Mouse (Mus musculus) stomach, postnatal 0 days (tissue): ENCODE results near the gene Tmem104. TPM values are rescaled to one million over a fixed set of nuclear protein-coding genes. Genes with fewer than 3 reads are reported as not detected.
A peak's percentile ranks its signal among the peaks of the same experiment; 100 is the strongest.

ENCODE experiments used
- ATAC-seq: fragments of 200-750 bp; cut with Nextera tagmentation; 2 replicates; pipeline ENCODE4 v1.8.0; 2017; ENCODE audit not compliant: low FRiP score, low TSS enrichment
- DNase-seq: peaks from one replicate; pipeline ENCODE4 v3.0.0-alpha.2; 2016; ENCODE audit warnings: low spot score
- H3K27ac ChIP-seq: fragments of 300-500 bp; sonication (generic); replicated peaks from 2 replicates; pipeline ENCODE4 v1.5.1; 2014; ENCODE audit warnings: mild to moderate bottlenecking, control low read depth
- H3K27me3 ChIP-seq: fragments of 300-500 bp; sonication (generic); 2 replicates; pipeline ENCODE4 v1.6.1; 2014; ENCODE audit warnings: low read length; ENCODE audit not compliant: control insufficient read depth, insufficient read depth
- H3K36me3 ChIP-seq: fragments of 300-500 bp; sonication (generic); 2 replicates; pipeline ENCODE4 v1.6.1; 2014; ENCODE audit warnings: low read length, mixed read lengths; ENCODE audit not compliant: control insufficient read depth, insufficient read depth
- H3K4me1 ChIP-seq: fragments of 300-500 bp; sonication (generic); replicated peaks from 2 replicates; pipeline ENCODE4 v1.6.1; 2014; ENCODE audit warnings: antibody characterized with exemption; ENCODE audit not compliant: control insufficient read depth, insufficient read depth
- H3K4me2 ChIP-seq: fragments of 300-500 bp; sonication (generic); replicated peaks from 2 replicates; pipeline ENCODE4 v1.6.1; 2014; ENCODE audit warnings: low read depth, mild to moderate bottlenecking, control low read depth, moderate library complexity
- H3K4me3 ChIP-seq: fragments of 300-500 bp; sonication (generic); 2 replicates; pipeline ENCODE4 v1.5.1; 2014; ENCODE audit warnings: low read depth, low read length, control low read depth
- H3K9ac ChIP-seq: fragments of 300-500 bp; sonication (generic); 2 replicates; pipeline ENCODE4 v1.6.1; 2014; ENCODE audit warnings: mild to moderate bottlenecking, low read length, control low read depth, mixed read lengths
- H3K9me3 ChIP-seq: fragments of 300-500 bp; sonication (generic); 2 replicates; pipeline ENCODE4 v1.6.1; 2016; ENCODE audit warnings: low read length; ENCODE audit not compliant: control insufficient read depth
- CTCF ChIP-seq: IDR thresholded peaks from 2 replicates; pipeline ENCODE4 v1.5.1; 2016; ENCODE audit warnings: antibody characterized with exemption, low read depth, mild to moderate bottlenecking, moderate library complexity
- EP300 ChIP-seq: optimal IDR thresholded peaks from 2 replicates; pipeline ENCODE3; 2016; ENCODE audit warnings: antibody characterized with exemption
- WGBS: fragments of 180-500 bp; shearing (Covaris S2); extraction: QIAGEN DNeasy Blood & Tissue Kit; methylation state at CpG from one replicate; pipeline ENCODE4 v1.1.7; 2014; 5-methylcytosine and 5-hydroxymethylcytosine counted together
- polyA plus RNA-seq: library from polyadenylated mRNA; unstranded; fragments of >200 nt; fragmentation: Nextera tagmentation; extraction: Ambion mirVana; gene quantifications from 2 replicates; pipeline ENCODE4 v1.2.1, GENCODE M21; 2015

Gene Tmem104
- polyA plus RNA-seq, 1 experiment from 2014 or later, result 6.3 TPM

DNA sequence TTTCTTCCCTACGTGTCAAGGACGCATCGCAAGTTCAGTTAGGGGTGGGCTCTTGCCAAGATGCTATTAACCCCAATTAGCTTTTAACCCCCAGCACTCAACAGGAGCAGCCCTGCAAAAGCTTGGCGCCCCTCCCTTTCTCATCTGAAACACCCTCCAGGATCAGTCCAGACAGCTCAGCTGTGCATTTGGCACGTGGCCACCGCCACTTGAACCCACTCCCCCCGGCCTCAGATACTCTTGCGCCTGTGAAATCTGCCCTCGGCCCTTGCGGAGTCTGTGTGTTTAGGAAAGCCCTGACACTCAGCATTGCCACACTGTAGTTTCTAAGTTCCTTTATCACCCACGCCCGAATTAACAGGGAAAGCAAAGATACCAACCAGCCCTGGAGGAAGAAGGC is 34.8 kb downstream of the Tmem104 start:
- H3K9ac ChIP-seq, result no peak overlapping the region
- no peak overlapping the region for H3K27ac ChIP-seq
- no peak for ATAC-seq
- no peaks in the 10 kb centered on the region for H3K36me3 ChIP-seq
- H3K4me1 ChIP-seq, result peaks cover 3% of the 10 kb centered on the region
- TF ChIP-seq EP300 (no peak), CTCF (no peak)
- H3K4me2 ChIP-seq, result no peak overlapping the region
- no peak for DNase-seq
- H3K27me3 ChIP-seq, result no peaks in the 10 kb centered on the region
- H3K9me3 ChIP-seq, result no peaks in the 10 kb centered on the region
- WGBS, result 35% methylated on average over 12 of the region's 12 CpGs
- H3K4me3 ChIP-seq, result no peak overlapping the region

- WGBS, result 52% methylated on average over 5 of the region's 5 CpGs
- Histone ChIP-seq H3K9me3 (no peaks in the 10 kb centered on the region), H3K36me3 (no peaks in the 10 kb centered on the region), H3K4me1 (peaks cover 3% of the 10 kb centered on the region; the same call in 1 of the 2 replicates), H3K4me3 (no peak overlapping the region), H3K27me3 (no peaks in the 10 kb centered on the region), H3K9ac (no peak overlapping the region), H3K4me2 (no peak overlapping the region), H3K27ac (no peak overlapping the region)
- TF ChIP-seq EP300, result no peak
- TF ChIP-seq CTCF, result no peak
- DNase-seq, result no peak
- no peak for ATAC-seq
These were observed 35.3 kb downstream of the Tmem104 start for GRCm38 (mm10) chr11:115222570-115222969.

- TF ChIP-seq EP300, result no peak
- TF ChIP-seq CTCF, result no peak
- Histone ChIP-seq H3K9me3 (no peaks in the 10 kb centered on the region), H3K27me3 (no peaks in the 10 kb centered on the region), H3K36me3 (no peaks in the 10 kb centered on the region), H3K4me1 (peaks cover 3% of the 10 kb centered on the region; the same call in 1 of the 2 replicates), H3K9ac (no peak overlapping the region), H3K4me3 (no peak overlapping the region), H3K27ac (no peak overlapping the region), H3K4me2 (no peak overlapping the region)
- DNase-seq, result no peak
- 80% methylated on average over 11 of the region's 11 CpGs for WGBS
- no peak for ATAC-seq
These were observed 36.2 kb downstream of the Tmem104 start for GRCm38 (mm10) chr11:115223451-115223850.

- no peak overlapping the region for H3K4me2 ChIP-seq
- DNase-seq (no peak), ATAC-seq (no peak)
- peaks cover 3% of the 10 kb centered on the region; the same call in 1 of the 2 replicates for H3K4me1 ChIP-seq
- no peak for TF ChIP-seq CTCF
- no peak for TF ChIP-seq EP300
- no peaks in the 10 kb centered on the region for H3K36me3 ChIP-seq
- no peak overlapping the region for H3K9ac ChIP-seq
- no peak overlapping the region for H3K27ac ChIP-seq
- WGBS, result 73% methylated on average over 6 of the region's 6 CpGs
- H3K9me3 ChIP-seq, result no peaks in the 10 kb centered on the region
- no peaks in the 10 kb centered on the region for H3K27me3 ChIP-seq
- H3K4me3 ChIP-seq, result no peak overlapping the region
These were observed 36.6 kb downstream of the Tmem104 start for GRCm38 (mm10) chr11:115223877-115224276.

DNA sequence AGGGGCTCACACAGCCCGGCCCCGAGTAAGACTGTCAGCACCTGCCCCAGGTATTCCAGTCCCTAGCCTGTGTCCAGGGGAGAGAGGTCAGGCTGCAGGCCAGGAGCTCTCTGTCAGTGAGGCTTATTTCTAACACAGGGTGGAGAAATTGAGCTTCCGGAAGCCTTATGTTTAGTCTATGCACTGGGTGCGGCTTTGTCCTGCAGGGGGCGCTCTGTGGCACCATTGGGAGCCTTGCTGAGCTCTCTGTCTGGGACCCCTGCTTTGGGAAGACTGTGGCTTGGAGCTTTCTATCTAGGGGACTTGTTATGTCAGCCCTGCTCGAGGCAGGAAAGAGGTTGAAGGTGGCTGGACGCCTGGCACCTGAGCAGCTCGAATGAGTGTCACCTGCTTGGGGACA is 37.6 kb downstream of the Tmem104 start:
- Histone ChIP-seq H3K4me3 (no peak overlapping the region), H3K9me3 (no peaks in the 10 kb centered on the region), H3K4me1 (peaks cover 3% of the 10 kb centered on the region; the same call in 1 of the 2 replicates), H3K4me2 (no peak overlapping the region), H3K36me3 (no peaks in the 10 kb centered on the region), H3K27ac (no peak overlapping the region), H3K9ac (no peak overlapping the region), H3K27me3 (no peaks in the 10 kb centered on the region)
- TF ChIP-seq CTCF, result peak; percentile 72
- no peak for TF ChIP-seq EP300
- DNase-seq, result peak; percentile 53
- WGBS, result 49% methylated on average over 8 of the region's 8 CpGs
- ATAC-seq, result peak; percentile 32; the same call in 1 of the 2 replicates

GRCm38 (mm10) chr11:115225301-115225700 is 38.0 kb downstream of the Tmem104 start:
- Histone ChIP-seq H3K9me3 (no peaks in the 10 kb centered on the region), H3K27ac (no peak overlapping the region), H3K9ac (no peak overlapping the region), H3K27me3 (no peaks in the 10 kb centered on the region), H3K4me1 (peaks cover 3% of the 10 kb centered on the region; the same call in 1 of the 2 replicates), H3K36me3 (no peaks in the 10 kb centered on the region), H3K4me3 (no peak overlapping the region), H3K4me2 (no peak overlapping the region)
- no peak for ATAC-seq
- TF ChIP-seq EP300 (no peak), CTCF (no peak)
- DNase-seq, result no peak
- WGBS, result 89% methylated on average over 6 of the region's 6 CpGs
